Mouse (Mus musculus) liver, adult 2 months (tissue): ENCODE results near the gene Pafah1b2.

ENCODE experiments used
- CTCF ChIP-seq: fragments of 200-500 bp; IDR thresholded peaks from 2 replicates; pipeline ENCODE4 v1.5.1; 2011; ENCODE audit warnings: low read depth, low read length, control low read depth
- POLR2A ChIP-seq: fragments of 200-500 bp; IDR thresholded peaks from 2 replicates; pipeline ENCODE4 v1.6.1; 2011; ENCODE audit warnings: low read length, control low read depth; ENCODE audit not compliant: insufficient read depth; ENCODE audit errors: extremely low read depth

DNA sequence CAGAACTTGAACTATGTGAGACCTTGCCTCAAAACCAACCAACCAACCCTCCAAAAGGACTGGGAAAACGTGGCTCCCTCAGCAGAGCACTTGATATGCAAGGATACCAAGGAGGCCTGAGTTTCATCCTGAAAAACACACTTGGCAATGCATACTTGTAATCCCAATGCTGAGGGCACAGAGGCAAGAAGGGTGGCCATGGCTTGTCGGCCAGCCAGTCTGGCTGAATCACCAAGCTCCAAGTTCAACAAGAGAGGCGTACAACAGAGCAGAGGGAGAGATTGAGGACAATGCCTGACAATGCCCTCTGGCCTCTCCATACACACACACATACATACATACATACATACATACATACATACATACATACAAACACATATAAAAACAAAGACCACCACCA, 8.0 kb downstream of the Pafah1b2 start:
- TF ChIP-seq CTCF (no peak), POLR2A (no peak)
